Mouse (Mus musculus): ENCODE measurements around the gene Slpi. TPM values are rescaled to one million over a fixed set of nuclear protein-coding genes. Genes with fewer than 3 reads are reported as not detected.
"Not testable (repeated sequence)": the region's sequence is repeated elsewhere in the genome, so short reads cannot be mapped to it uniquely, and the experiment has no call there.

Slpi gene
- polyA plus RNA-seq, 1 experiment from 2014 or later: 1.2 TPM

- no peaks in the 10 kb centered on the region for H3K4me1 ChIP-seq
- H3K4me2 ChIP-seq (replicated peaks): no peak overlapping the region
- H3K9ac ChIP-seq: no peak overlapping the region
- H3K36me3 ChIP-seq: no peaks in the 10 kb centered on the region
- H3K27me3 ChIP-seq: no peaks in the 10 kb centered on the region
- no peak overlapping the region for H3K27ac ChIP-seq
- ATAC-seq (ENCODE audit: low FRiP score): no peak
- H3K9me3 ChIP-seq (replicated peaks): no peaks in the 10 kb centered on the region
- WGBS: 88% methylated on average over 6 of the region's 6 CpGs
- H3K4me3 ChIP-seq: no peak overlapping the region
These were observed 67.9 kb downstream of the Slpi start for GRCm38 (mm10) chr2:164320983-164321382.

GRCm38 (mm10) chr2:164316451-164316850 is 72.4 kb downstream of the Slpi start, which contains the start of gene Svs6:
Gene Svs6, plus strand, starts transcription at chr2:164316751.
- not testable (repeated sequence) for ATAC-seq (ENCODE audit: low FRiP score); H3K27ac ChIP-seq; H3K9ac ChIP-seq; H3K4me2 ChIP-seq (replicated peaks); H3K27me3 ChIP-seq; H3K4me3 ChIP-seq; H3K9me3 ChIP-seq (replicated peaks); H3K4me1 ChIP-seq; H3K36me3 ChIP-seq
- WGBS: 68% methylated on average over 1 of the region's 1 CpGs

GRCm38 (mm10) chr2:164315460-164315859 is 73.4 kb downstream of the Slpi start:
- H3K9me3 ChIP-seq (replicated peaks); H3K27ac ChIP-seq; H3K27me3 ChIP-seq; H3K36me3 ChIP-seq; H3K9ac ChIP-seq; H3K4me1 ChIP-seq; ATAC-seq (ENCODE audit: low FRiP score); H3K4me3 ChIP-seq; H3K4me2 ChIP-seq (replicated peaks): not testable (repeated sequence)

- H3K9me3 ChIP-seq (replicated peaks): no peaks in the 10 kb centered on the region
- no peak overlapping the region for H3K9ac ChIP-seq
- no peak overlapping the region for H3K27ac ChIP-seq
- 85% methylated on average over 5 of the region's 5 CpGs for WGBS
- no peaks in the 10 kb centered on the region for H3K4me1 ChIP-seq
- no peaks in the 10 kb centered on the region for H3K36me3 ChIP-seq
- ATAC-seq (ENCODE audit: low FRiP score): no peak
- no peak overlapping the region for H3K4me2 ChIP-seq (replicated peaks)
- no peak overlapping the region for H3K4me3 ChIP-seq
- H3K27me3 ChIP-seq: no peaks in the 10 kb centered on the region
These were observed 76.3 kb downstream of the Slpi start for GRCm38 (mm10) chr2:164312599-164312998.

Small RNA genes lying within 50 kb of the gene (microRNA-seq; reads per million reads assigned to microRNA genes)
- gene Mir7678: not detected

Other genes with a start within 250 kb of the Slpi start
- gene Kcns1, start 218.0 kb downstream of the Slpi start, polyA plus RNA-seq (2016; fragmentation: Nextera tagmentation; extraction: Ambion mirVana): 0.27 and 0.30 TPM in 2 replicates
- gene Wfdc5, start 206.4 kb downstream of the Slpi start, polyA plus RNA-seq (2016; fragmentation: Nextera tagmentation; extraction: Ambion mirVana): not detected in 2 replicates
- gene Wfdc12, start 198.5 kb downstream of the Slpi start, polyA plus RNA-seq (2016; fragmentation: Nextera tagmentation; extraction: Ambion mirVana): 0.31 TPM in 1 of 2 replicates, not detected in the other
- gene Wfdc15a, start 189.0 kb downstream of the Slpi start, polyA plus RNA-seq (2016; fragmentation: Nextera tagmentation; extraction: Ambion mirVana): not detected in 2 replicates
- not detected in 2 replicates for gene Wfdc15b, start 167.4 kb downstream of the Slpi start, polyA plus RNA-seq (2016; fragmentation: Nextera tagmentation; extraction: Ambion mirVana)
- not detected in 2 replicates for gene Svs2, start 150.6 kb downstream of the Slpi start, polyA plus RNA-seq (2016; fragmentation: Nextera tagmentation; extraction: Ambion mirVana)
- not detected in 2 replicates for gene Svs3b, start 132.5 kb downstream of the Slpi start, polyA plus RNA-seq (2016; fragmentation: Nextera tagmentation; extraction: Ambion mirVana)
- gene Svs4, start 110.6 kb downstream of the Slpi start, polyA plus RNA-seq (2016; fragmentation: Nextera tagmentation; extraction: Ambion mirVana): not detected in 2 replicates
- gene Svs3a, start 99.8 kb downstream of the Slpi start, polyA plus RNA-seq (2016; fragmentation: Nextera tagmentation; extraction: Ambion mirVana): not detected in 2 replicates
- not detected in 2 replicates for gene Svs6, start 72.3 kb downstream of the Slpi start, polyA plus RNA-seq (2016; fragmentation: Nextera tagmentation; extraction: Ambion mirVana)
- not detected in 2 replicates for gene Svs5, start 56.4 kb downstream of the Slpi start, polyA plus RNA-seq (2016; fragmentation: Nextera tagmentation; extraction: Ambion mirVana)
- 0.33 and 0.37 TPM in 2 replicates for gene Rbpjl, start 14.0 kb upstream of the Slpi start, polyA plus RNA-seq (2016; fragmentation: Nextera tagmentation; extraction: Ambion mirVana)
- 31.5 and 39.5 TPM in 2 replicates for gene Matn4, start 16.1 kb upstream of the Slpi start, polyA plus RNA-seq (2016; fragmentation: Nextera tagmentation; extraction: Ambion mirVana)
- gene Sdc4, start 54.8 kb upstream of the Slpi start, polyA plus RNA-seq (2016; fragmentation: Nextera tagmentation; extraction: Ambion mirVana): 17.6 and 18.8 TPM in 2 replicates
- gene Sys1, start 67.9 kb upstream of the Slpi start, polyA plus RNA-seq (2016; fragmentation: Nextera tagmentation; extraction: Ambion mirVana): 65.1 and 71.5 TPM in 2 replicates
- 1.2 and 5.7 TPM in 2 replicates for gene Gm20458, start 71.9 kb upstream of the Slpi start, polyA plus RNA-seq (2016; fragmentation: Nextera tagmentation; extraction: Ambion mirVana)
- gene Trp53tg5, start 84.6 kb upstream of the Slpi start, polyA plus RNA-seq (2016; fragmentation: Nextera tagmentation; extraction: Ambion mirVana): not detected in 2 replicates
- 5.1 and 7.2 TPM in 2 replicates for gene Dbndd2, start 97.0 kb upstream of the Slpi start, polyA plus RNA-seq (2016; fragmentation: Nextera tagmentation; extraction: Ambion mirVana)
- gene Pigt, start 108.4 kb upstream of the Slpi start, polyA plus RNA-seq (2016; fragmentation: Nextera tagmentation; extraction: Ambion mirVana): 48.9 and 53.3 TPM in 2 replicates
- gene Wfdc2, start 173.3 kb upstream of the Slpi start, polyA plus RNA-seq (2016; fragmentation: Nextera tagmentation; extraction: Ambion mirVana): 21.0 and 48.2 TPM in 2 replicates
- not detected in 2 replicates for gene Spint3, start 184.4 kb upstream of the Slpi start, polyA plus RNA-seq (2016; fragmentation: Nextera tagmentation; extraction: Ambion mirVana)
- gene Wfdc6a, start 196.4 kb upstream of the Slpi start, polyA plus RNA-seq (2016; fragmentation: Nextera tagmentation; extraction: Ambion mirVana): not detected in 2 replicates
- gene Eppin, start 204.5 kb upstream of the Slpi start, polyA plus RNA-seq (2016; fragmentation: Nextera tagmentation; extraction: Ambion mirVana): not detected in 2 replicates
- gene Wfdc6b, start 224.4 kb upstream of the Slpi start, polyA plus RNA-seq (2016; fragmentation: Nextera tagmentation; extraction: Ambion mirVana): not detected in 2 replicates
- gene Wfdc8, start 224.5 kb upstream of the Slpi start, polyA plus RNA-seq (2016; fragmentation: Nextera tagmentation; extraction: Ambion mirVana): not detected in 2 replicates
- gene Wfdc16, start 249.7 kb upstream of the Slpi start, polyA plus RNA-seq (2016; fragmentation: Nextera tagmentation; extraction: Ambion mirVana): not detected in 2 replicates